Mouse (Mus musculus) myocyte (in vitro differentiated cells): Measurements from ENCODE around the gene Apoc4.

Experiments used
- CEBPB ChIP-seq: IDR thresholded peaks from 2 replicates; pipeline ENCODE4 v1.6.1; 2011; ENCODE audit warnings: mild to moderate bottlenecking, moderate library complexity; ENCODE audit not compliant: poor library complexity, insufficient read depth, severe bottlenecking
- MYOG ChIP-seq, 3 experiments: IDR thresholded peaks; one replicate each; pipeline ENCODE4 v1.6.1; 2011; ENCODE audit warnings: control low read depth in 2 of 3, low read depth in 2 of 3, mild to moderate bottlenecking in 2 of 3; ENCODE audit not compliant: insufficient read length in 2 of 3, control insufficient read depth in 1 of 3, insufficient read depth in 1 of 3
- POLR2A ChIP-seq: IDR thresholded peaks from one replicate; pipeline ENCODE4 v1.6.1; 2011; ENCODE audit warnings: low read depth, mild to moderate bottlenecking, control low read depth, moderate library complexity; ENCODE audit not compliant: insufficient read length
- POLR2AphosphoS2 ChIP-seq: IDR thresholded peaks from one replicate; pipeline ENCODE4 v1.6.1; 2011; ENCODE audit warnings: low read depth, control low read depth; ENCODE audit not compliant: insufficient read length

DNA sequence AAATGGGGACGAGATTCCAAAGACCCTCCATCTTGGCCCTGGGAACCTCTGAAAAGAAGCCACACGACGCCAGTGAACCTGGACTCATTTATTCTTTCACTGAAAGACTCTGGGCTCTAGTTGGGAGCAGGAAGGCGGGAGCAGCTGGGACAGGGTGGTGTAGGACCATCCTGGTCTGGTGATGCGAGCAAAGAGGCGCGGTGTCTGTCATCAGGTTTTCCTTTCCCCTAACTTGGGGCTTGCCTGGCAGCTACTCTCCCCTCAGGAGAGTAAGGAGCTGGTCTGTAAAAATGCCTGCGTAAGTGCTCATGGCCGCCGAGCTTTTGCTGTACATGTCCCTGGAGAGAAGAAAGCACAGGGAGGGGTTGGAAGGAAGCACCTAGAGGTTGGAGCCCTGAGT is 9.8 kb downstream of the Apoc4 start:
- no peak for TF ChIP-seq CEBPB
- no peak for TF ChIP-seq POLR2AphosphoS2
- no peak for TF ChIP-seq POLR2A
- no peak for TF ChIP-seq MYOG (IDR thresholded peaks at IDR 0.05; ENCODE audit: control insufficient read depth in 1 of 3, insufficient read depth in 1 of 3, insufficient read length in 2 of 3, low read depth in 2 of 3)
